Comparison of ENCODE assay signal across 9 mouse cellular contexts in the genomic region with DNA sequence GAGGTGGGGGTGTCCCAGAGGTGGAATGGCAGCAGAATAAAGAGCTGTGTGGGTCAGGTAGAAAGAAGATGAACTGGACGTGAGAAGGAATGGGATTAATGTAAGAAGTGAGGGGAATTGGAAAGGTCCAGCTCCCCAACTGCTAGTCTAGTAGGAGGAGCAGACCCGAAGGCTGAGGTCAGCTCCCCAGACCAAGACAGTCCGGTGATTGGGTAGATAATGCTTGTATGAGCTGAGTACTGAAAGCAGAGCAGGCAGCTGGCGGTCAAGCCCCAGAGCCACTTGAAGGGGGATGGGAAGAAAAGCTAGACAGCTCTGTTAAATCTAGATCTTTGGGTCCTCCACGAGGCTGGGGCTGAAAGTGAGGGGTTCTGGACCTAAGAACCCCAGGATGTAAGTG. TPM values are rescaled to one million over a fixed set of nuclear protein-coding genes. Genes with fewer than 3 reads are reported as not detected.
DNase-seq lines count a peak whose midpoint lies in the region; ATAC-seq and TF ChIP-seq lines count a peak whose summit lies in the region.
"Had no signal": no experiment of that assay in that cellular context is flagged by ENCODE, and none has a peak within 500 bp of the region (broad histone marks: within the 10 kb centered on the region; RNA-seq: fewer than 3 reads in every experiment).

No protein-coding gene starts in this region.

- TF ChIP-seq CTCF in intestine, postnatal 0 days (IDR thresholded peaks at IDR 0.05; ENCODE audit: low read depth) = no peak

- no peaks in the 10 kb centered on the region for H3K36me3 ChIP-seq in lung, embryonic 16.5 days (ENCODE audit: control insufficient read depth, insufficient read depth, low read length)
- peaks cover 6% of the 10 kb centered on the region; the same call in 1 of the 2 replicates for H3K36me3 ChIP-seq in embryonic facial prominence, embryonic 12.5 days
- no peaks in the 10 kb centered on the region for H3K36me3 ChIP-seq in intestine, postnatal 0 days (ENCODE audit: control insufficient read depth, insufficient read depth)
- H3K36me3 ChIP-seq in stomach, embryonic 16.5 days (ENCODE audit: control insufficient read depth, insufficient read depth, low read length) = no peaks in the 10 kb centered on the region

- no peak overlapping the region for H3K27ac ChIP-seq in lung, embryonic 16.5 days (ENCODE audit: low read length)
- peak overlapping the region; percentile 92 for H3K27ac ChIP-seq in embryonic facial prominence, embryonic 12.5 days
- no peak overlapping the region for H3K27ac ChIP-seq in intestine, postnatal 0 days (ENCODE audit: low read depth, low read length)
- H3K27ac ChIP-seq in stomach, embryonic 16.5 days (ENCODE audit: low read length) = no peak overlapping the region

- WGBS in lung, embryonic 16.5 days = 11% methylated on average over 5 of the region's 5 CpGs
- 9% methylated on average over 5 of the region's 5 CpGs for WGBS in embryonic facial prominence, embryonic 12.5 days
- 20% methylated on average over 5 of the region's 5 CpGs for WGBS in intestine, postnatal 0 days
- WGBS in stomach, embryonic 16.5 days = 13% methylated on average over 5 of the region's 5 CpGs

- peak overlapping the region; percentile 62 for H3K4me3 ChIP-seq in lung, embryonic 16.5 days (ENCODE audit: low read length)
- H3K4me3 ChIP-seq in embryonic facial prominence, embryonic 12.5 days = peak overlapping the region; percentile 63
- peak overlapping the region; percentile 45 for H3K4me3 ChIP-seq in intestine, postnatal 0 days (ENCODE audit: low read depth, low read length)
- H3K4me3 ChIP-seq in stomach, embryonic 16.5 days (replicated peaks; ENCODE audit: low read length) = peak overlapping the region; percentile 56

- no peaks in the 10 kb centered on the region for H3K9me3 ChIP-seq in lung, embryonic 16.5 days (ENCODE audit: control insufficient read depth, low read length)
- no peaks in the 10 kb centered on the region for H3K9me3 ChIP-seq in embryonic facial prominence, embryonic 12.5 days
- H3K9me3 ChIP-seq in intestine, postnatal 0 days (ENCODE audit: control insufficient read depth) = no peaks in the 10 kb centered on the region
- no peaks in the 10 kb centered on the region for H3K9me3 ChIP-seq in stomach, embryonic 16.5 days (replicated peaks; ENCODE audit: control insufficient read depth, low read length)

- DNase-seq in lung, adult 18-20 months = no peak
- DNase-seq in gastrocnemius, adult 18-20 months (ENCODE audit: low spot score) = no peak
- DNase-seq in ovary, adult 18-20 months (ENCODE audit: low spot score) = no peak
- DNase-seq in kidney, postnatal 25 days = no peak

- H3K4me2 ChIP-seq in lung, embryonic 16.5 days (ENCODE audit: low read depth, low read length) = peak overlapping the region; percentile 59
- H3K4me2 ChIP-seq in embryonic facial prominence, embryonic 12.5 days (replicated peaks) = peak overlapping the region; percentile 70
- H3K4me2 ChIP-seq in intestine, postnatal 0 days (replicated peaks; ENCODE audit: low read depth) = peak overlapping the region; percentile 59
- peak overlapping the region; percentile 57 for H3K4me2 ChIP-seq in stomach, embryonic 16.5 days (ENCODE audit: low read depth, low read length)

- ATAC-seq in lung, embryonic 16.5 days (ENCODE audit: low read depth) = no peak
- ATAC-seq in embryonic facial prominence, embryonic 12.5 days (ENCODE audit: insufficient number of reproducible peaks, insufficient read depth, low FRiP score, low TSS enrichment) = no peak
- no peak for ATAC-seq in intestine, postnatal 0 days
- ATAC-seq in stomach, embryonic 16.5 days (ENCODE audit: insufficient read depth, low FRiP score) = no peak

- H3K9ac ChIP-seq in lung, embryonic 16.5 days (ENCODE audit: low read length) = peak overlapping the region; percentile 71
- H3K9ac ChIP-seq in embryonic facial prominence, embryonic 12.5 days = peak overlapping the region; percentile 73
- no peak overlapping the region for H3K9ac ChIP-seq in intestine, postnatal 0 days (ENCODE audit: low read depth, low read length)
- peak overlapping the region; percentile 77 for H3K9ac ChIP-seq in stomach, embryonic 16.5 days (ENCODE audit: low read length)

- peaks cover 18% of the 10 kb centered on the region for H3K27me3 ChIP-seq in lung, embryonic 16.5 days (ENCODE audit: control insufficient read depth, insufficient read depth, low read depth, low read length)
- H3K27me3 ChIP-seq in embryonic facial prominence, embryonic 12.5 days = no peaks in the 10 kb centered on the region
- peaks cover 39% of the 10 kb centered on the region for H3K27me3 ChIP-seq in intestine, postnatal 0 days (replicated peaks; ENCODE audit: control insufficient read depth, insufficient read depth, low read length)
- H3K27me3 ChIP-seq in stomach, embryonic 16.5 days (ENCODE audit: control insufficient read depth, insufficient read depth, low read length) = peaks cover 18% of the 10 kb centered on the region

- H3K4me1 ChIP-seq in lung, embryonic 16.5 days (replicated peaks; ENCODE audit: control insufficient read depth, insufficient read depth, low read length) = peaks cover 18% of the 10 kb centered on the region
- peaks cover 13% of the 10 kb centered on the region; the same call in 1 of the 2 replicates for H3K4me1 ChIP-seq in embryonic facial prominence, embryonic 12.5 days
- H3K4me1 ChIP-seq in intestine, postnatal 0 days (replicated peaks; ENCODE audit: control insufficient read depth, insufficient read depth, low read length) = 0 out of 2 replicates have a peak, but pooled peaks cover 4% of the 10 kb centered on the region
- no peaks in the 10 kb centered on the region for H3K4me1 ChIP-seq in stomach, embryonic 16.5 days (ENCODE audit: control insufficient read depth, insufficient read depth, low read length)

RNA-seq across cellular contexts. Expression of a gene that starts 0.8 kb away (rescaled TPM):
- 0.24 and 0.55 TPM in 2 replicates for polyA plus RNA-seq in lung, embryonic 16.5 days (2015; fragmentation: Nextera tagmentation; extraction: Ambion mirVana)
- 3.7 TPM in 2 replicates for polyA plus RNA-seq in embryonic facial prominence, embryonic 12.5 days (2016; fragmentation: Nextera tagmentation; extraction: Ambion mirVana)
- polyA plus RNA-seq in intestine, postnatal 0 days (2015; fragmentation: Nextera tagmentation; extraction: Ambion mirVana) = 0.63 and 0.86 TPM in 2 replicates
- 0.96 and 1.4 TPM in 2 replicates for polyA plus RNA-seq in stomach, embryonic 16.5 days (2015; fragmentation: Nextera tagmentation; extraction: Ambion mirVana)
- total RNA-seq in gastrocnemius, adult 18-20 months (2021) = 10 to 100 TPM; 11.0 to 11.6 TPM

RNA-seq across cellular contexts. Expression of a gene that starts 44.6 kb away (rescaled TPM):
- polyA plus RNA-seq in lung, embryonic 16.5 days (2015; fragmentation: Nextera tagmentation; extraction: Ambion mirVana) = 0.24 and 0.58 TPM in 2 replicates
- 0.12 and 0.19 TPM in 2 replicates for polyA plus RNA-seq in embryonic facial prominence, embryonic 12.5 days (2016; fragmentation: Nextera tagmentation; extraction: Ambion mirVana)
- polyA plus RNA-seq in intestine, postnatal 0 days (2015; fragmentation: Nextera tagmentation; extraction: Ambion mirVana) = 0.10 and 0.57 TPM in 2 replicates
- 0.32 and 1.1 TPM in 2 replicates for polyA plus RNA-seq in stomach, embryonic 16.5 days (2015; fragmentation: Nextera tagmentation; extraction: Ambion mirVana)
- under 1 TPM; 0.30 to 0.76 TPM for total RNA-seq in gastrocnemius, adult 18-20 months (2021)

RNA-seq across cellular contexts. Expression of a gene that starts 44.7 kb away (rescaled TPM):
- polyA plus RNA-seq in lung, embryonic 16.5 days (2015; fragmentation: Nextera tagmentation; extraction: Ambion mirVana) = 142 and 151 TPM in 2 replicates
- 34.4 and 38.0 TPM in 2 replicates for polyA plus RNA-seq in embryonic facial prominence, embryonic 12.5 days (2016; fragmentation: Nextera tagmentation; extraction: Ambion mirVana)
- polyA plus RNA-seq in intestine, postnatal 0 days (2015; fragmentation: Nextera tagmentation; extraction: Ambion mirVana) = 71.3 and 75.3 TPM in 2 replicates
- polyA plus RNA-seq in stomach, embryonic 16.5 days (2015; fragmentation: Nextera tagmentation; extraction: Ambion mirVana) = 170 and 217 TPM in 2 replicates
- 10 to 100 TPM; 21.1 to 38.5 TPM for total RNA-seq in gastrocnemius, adult 18-20 months (2021)

RNA-seq across cellular contexts. Expression of a gene that starts 56.9 kb away (rescaled TPM):
- 0.73 and 0.79 TPM in 2 replicates for polyA plus RNA-seq in lung, embryonic 16.5 days (2015; fragmentation: Nextera tagmentation; extraction: Ambion mirVana)
- 7.3 and 7.5 TPM in 2 replicates for polyA plus RNA-seq in embryonic facial prominence, embryonic 12.5 days (2016; fragmentation: Nextera tagmentation; extraction: Ambion mirVana)
- polyA plus RNA-seq in intestine, postnatal 0 days (2015; fragmentation: Nextera tagmentation; extraction: Ambion mirVana) = 0.27 and 0.85 TPM in 2 replicates
- 0.74 and 1.1 TPM in 2 replicates for polyA plus RNA-seq in stomach, embryonic 16.5 days (2015; fragmentation: Nextera tagmentation; extraction: Ambion mirVana)
- not detected for total RNA-seq in gastrocnemius, adult 18-20 months (2021)
- total RNA-seq: heart, postnatal 10 days had no signal
